Mouse (Mus musculus): ENCODE measurements around the gene BC048507.
"Not testable (repeated sequence)": the region's sequence is repeated elsewhere in the genome, so short reads cannot be mapped to it uniquely, and the experiment has no call there.

The BC048507 gene

GRCm38 (mm10) chr13:67863026-67863425 lies at the start of gene BC048507:
Gene BC048507, plus strand, starts transcription at chr13:67863326.
- no peak for DNase-seq

- peak; percentile 80 to 81 for DNase-seq
These were observed 49.1 kb upstream of the BC048507 start, which contains the start of gene Zfp273 for GRCm38 (mm10) chr13:67813710-67814660. Gene Zfp273, plus strand, starts transcription at chr13:67813740.

- no peak for DNase-seq
These were observed 44.5 kb upstream of the BC048507 start for GRCm38 (mm10) chr13:67818636-67819035.

GRCm38 (mm10) chr13:67830911-67831336 lies 32.2 kb upstream of the BC048507 start, which contains the start of gene Gm10037:
Gene Gm10037, plus strand, starts transcription at chr13:67831106.
- peak; percentile 53 to 66 for DNase-seq

- not testable (repeated sequence) for DNase-seq
These were observed 30.0 kb upstream of the BC048507 start for GRCm38 (mm10) chr13:67833137-67833536.

GRCm38 (mm10) chr13:67843775-67844118 lies 19.4 kb upstream of the BC048507 start:
- DNase-seq = no peak

- peak; percentile 8 to 42 for DNase-seq
These were observed 18.8 kb upstream of the BC048507 start for GRCm38 (mm10) chr13:67844119-67844852.

GRCm38 (mm10) chr13:67844853-67845194 lies 18.3 kb upstream of the BC048507 start:
- DNase-seq = no peak

GRCm38 (mm10) chr13:67850361-67850760 lies 12.8 kb upstream of the BC048507 start:
- DNase-seq = no peak

- DNase-seq = no peak
These were observed 10.0 kb upstream of the BC048507 start for GRCm38 (mm10) chr13:67853130-67853529.

GRCm38 (mm10) chr13:67853983-67854382 lies 9.1 kb upstream of the BC048507 start:
- no peak for DNase-seq

GRCm38 (mm10) chr13:67857317-67857716 lies 5.8 kb upstream of the BC048507 start:
- no peak for DNase-seq

- DNase-seq = no peak
These were observed 618 bp upstream of the BC048507 start for GRCm38 (mm10) chr13:67862508-67862907.

GRCm38 (mm10) chr13:67864764-67865350 lies 1.7 kb downstream of the BC048507 start:
- no peak for DNase-seq

GRCm38 (mm10) chr13:67867899-67868298 lies 4.8 kb downstream of the BC048507 start:
- no peak for DNase-seq

GRCm38 (mm10) chr13:67876049-67876698 lies 13.0 kb downstream of the BC048507 start:
- DNase-seq = not testable (repeated sequence)

GRCm38 (mm10) chr13:67876699-67877254 lies 13.7 kb downstream of the BC048507 start:
- DNase-seq = no peak

GRCm38 (mm10) chr13:67883966-67884365 lies 20.8 kb downstream of the BC048507 start:
- no peak for DNase-seq

- no peak for DNase-seq
These were observed 46.6 kb downstream of the BC048507 start for GRCm38 (mm10) chr13:67909759-67910158.

Measured in lung, adult 18-20 months (tissue).